Mouse (Mus musculus): Measurements from ENCODE around the gene Dnajc12. TPM values are rescaled to one million over a fixed set of nuclear protein-coding genes. Genes with fewer than 3 reads are reported as not detected.
"Not testable (repeated sequence)": the region's sequence is repeated elsewhere in the genome, so short reads cannot be mapped to it uniquely, and the experiment has no call there.

Dnajc12 gene
- total RNA-seq, 1 experiment from 2014 or later = 0.95 TPM

DNA sequence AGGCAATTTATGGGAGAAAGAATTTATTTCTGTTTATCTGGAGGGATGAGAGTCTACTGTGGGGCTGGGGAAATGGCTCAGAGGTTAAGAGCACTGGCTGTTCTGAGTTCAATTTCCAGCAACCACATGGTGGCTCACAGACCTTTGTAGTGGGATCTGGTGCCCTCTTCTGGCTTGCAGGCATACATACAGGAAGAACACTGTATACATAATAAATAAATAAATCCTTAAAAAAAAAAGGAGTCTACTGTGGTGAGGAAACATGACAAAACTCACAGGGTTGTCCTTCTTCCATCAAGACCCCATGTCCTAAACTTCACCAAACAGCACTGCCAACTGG is 42.2 kb downstream of the Dnajc12 start:
- no peak for ATAC-seq (replicated peaks; ENCODE audit: insufficient number of reproducible peaks, low FRiP score, low TSS enrichment, poor library complexity, severe bottlenecking)

DNA sequence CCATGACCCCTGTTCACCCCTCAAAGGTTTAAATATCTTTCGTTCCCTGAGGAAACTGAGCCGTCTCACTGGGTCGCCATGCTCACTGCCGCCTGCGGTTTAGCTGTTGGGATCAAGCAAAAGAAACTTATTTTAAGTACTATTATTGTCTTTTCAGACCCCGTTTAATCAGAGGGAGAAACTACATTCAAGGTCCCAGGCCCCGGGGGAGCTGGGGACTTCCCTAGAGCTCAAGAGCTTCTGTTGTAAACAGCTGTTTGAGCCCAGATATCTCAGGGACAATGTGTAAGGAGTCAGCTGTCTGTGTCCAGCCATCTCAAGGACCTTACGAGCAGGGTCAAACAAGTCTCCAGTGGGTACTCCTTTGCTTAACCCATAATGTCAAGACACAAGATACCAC is 44.9 kb downstream of the Dnajc12 start:
- ATAC-seq (replicated peaks; ENCODE audit: insufficient number of reproducible peaks, low FRiP score, low TSS enrichment, poor library complexity, severe bottlenecking) = no peak

GRCm38 (mm10) chr10:63428243-63429022 is 46.2 kb downstream of the Dnajc12 start:
- no peak for ATAC-seq (replicated peaks; ENCODE audit: insufficient number of reproducible peaks, low FRiP score, low TSS enrichment, poor library complexity, severe bottlenecking)

GRCm38 (mm10) chr10:63429023-63429340 is 46.7 kb downstream of the Dnajc12 start:
- ATAC-seq (replicated peaks; ENCODE audit: insufficient number of reproducible peaks, low FRiP score, low TSS enrichment, poor library complexity, severe bottlenecking) = no peak

DNA sequence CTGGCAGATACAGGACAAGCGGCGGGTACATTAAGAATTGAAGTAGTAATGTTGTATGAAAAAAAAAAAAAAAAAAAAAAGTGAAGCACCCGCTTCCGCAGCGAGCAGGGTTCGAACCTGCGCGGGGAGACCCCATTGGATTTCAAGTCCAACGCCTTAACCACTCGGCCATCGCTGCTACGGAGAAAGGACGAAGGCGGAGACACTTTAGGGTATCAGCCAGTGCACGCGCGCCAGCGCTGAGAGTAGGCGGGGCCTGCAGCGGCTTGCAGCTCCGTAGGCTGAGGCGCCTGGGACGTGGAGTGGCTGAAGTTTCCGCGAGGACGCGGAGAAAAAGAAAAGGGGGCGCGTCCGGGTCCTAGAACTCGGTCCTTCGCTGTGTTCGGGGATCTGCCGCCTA is 47.1 kb downstream of the Dnajc12 start:
- peak; percentile 87 for ATAC-seq (replicated peaks; ENCODE audit: insufficient number of reproducible peaks, low FRiP score, low TSS enrichment, poor library complexity, severe bottlenecking)

GRCm38 (mm10) chr10:63429785-63430305 is 47.6 kb downstream of the Dnajc12 start, which contains the start of gene Ctnna3:
Ctnna3 (plus strand) TSS chr10:63430098.
- ATAC-seq (replicated peaks; ENCODE audit: insufficient number of reproducible peaks, low FRiP score, low TSS enrichment, poor library complexity, severe bottlenecking) = peak; percentile 79

GRCm38 (mm10) chr10:63431221-63431736 is 49.0 kb downstream of the Dnajc12 start:
- ATAC-seq (replicated peaks; ENCODE audit: insufficient number of reproducible peaks, low FRiP score, low TSS enrichment, poor library complexity, severe bottlenecking) = no peak

GRCm38 (mm10) chr10:63432099-63432498 is 49.9 kb downstream of the Dnajc12 start:
- no peak for ATAC-seq (replicated peaks; ENCODE audit: insufficient number of reproducible peaks, low FRiP score, low TSS enrichment, poor library complexity, severe bottlenecking)

DNA sequence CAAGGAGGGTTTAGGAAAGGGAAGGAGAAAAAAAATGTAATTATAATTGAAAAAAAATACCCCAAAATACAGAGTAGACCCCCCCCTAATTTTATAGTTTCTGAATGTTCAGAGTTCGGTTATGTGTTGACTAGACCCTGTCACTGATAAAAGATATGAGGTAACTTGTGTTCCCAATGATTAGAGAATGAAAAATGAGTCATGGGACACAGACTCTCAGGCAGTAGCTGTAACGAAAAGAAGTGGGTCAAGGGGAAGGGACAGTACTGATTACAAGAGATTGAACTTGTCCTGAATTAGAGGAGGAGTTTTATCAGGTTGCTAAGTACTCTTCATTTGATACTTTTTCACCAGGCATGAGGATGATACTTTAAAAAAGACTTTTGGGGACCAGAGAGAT is 50.6 kb downstream of the Dnajc12 start:
- no peak for ATAC-seq (replicated peaks; ENCODE audit: insufficient number of reproducible peaks, low FRiP score, low TSS enrichment, poor library complexity, severe bottlenecking)

- ATAC-seq (replicated peaks; ENCODE audit: insufficient number of reproducible peaks, low FRiP score, low TSS enrichment, poor library complexity, severe bottlenecking) = no peak
Observed at GRCm38 (mm10) chr10:63438736-63439262, 56.6 kb downstream of the Dnajc12 start.

DNA sequence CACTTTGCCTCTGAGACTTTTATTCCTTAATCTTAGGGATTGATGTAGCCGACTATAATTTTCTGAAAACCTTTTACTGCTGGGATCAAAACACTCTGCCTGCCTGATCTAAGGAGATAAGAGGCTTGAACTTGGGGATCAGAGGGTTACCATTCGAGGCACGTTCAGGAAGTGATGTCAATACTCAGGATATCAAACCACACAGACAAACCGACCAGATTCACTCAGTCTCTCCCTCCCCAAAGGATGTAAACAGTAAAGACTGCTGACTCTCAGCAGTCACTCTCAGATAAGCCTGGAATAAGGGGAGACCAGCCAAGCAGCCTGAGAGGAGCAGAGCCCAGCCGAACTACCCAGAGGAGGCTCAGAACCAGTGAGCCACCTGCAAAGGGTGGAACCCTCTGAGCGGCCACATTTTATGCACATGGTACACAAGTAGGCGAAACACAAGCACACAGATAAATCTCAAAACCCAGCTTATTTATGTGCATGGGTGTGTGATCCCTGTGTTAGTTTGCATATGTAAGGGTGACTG is 57.5 kb downstream of the Dnajc12 start:
- no peak for ATAC-seq (replicated peaks; ENCODE audit: insufficient number of reproducible peaks, low FRiP score, low TSS enrichment, poor library complexity, severe bottlenecking)

DNA sequence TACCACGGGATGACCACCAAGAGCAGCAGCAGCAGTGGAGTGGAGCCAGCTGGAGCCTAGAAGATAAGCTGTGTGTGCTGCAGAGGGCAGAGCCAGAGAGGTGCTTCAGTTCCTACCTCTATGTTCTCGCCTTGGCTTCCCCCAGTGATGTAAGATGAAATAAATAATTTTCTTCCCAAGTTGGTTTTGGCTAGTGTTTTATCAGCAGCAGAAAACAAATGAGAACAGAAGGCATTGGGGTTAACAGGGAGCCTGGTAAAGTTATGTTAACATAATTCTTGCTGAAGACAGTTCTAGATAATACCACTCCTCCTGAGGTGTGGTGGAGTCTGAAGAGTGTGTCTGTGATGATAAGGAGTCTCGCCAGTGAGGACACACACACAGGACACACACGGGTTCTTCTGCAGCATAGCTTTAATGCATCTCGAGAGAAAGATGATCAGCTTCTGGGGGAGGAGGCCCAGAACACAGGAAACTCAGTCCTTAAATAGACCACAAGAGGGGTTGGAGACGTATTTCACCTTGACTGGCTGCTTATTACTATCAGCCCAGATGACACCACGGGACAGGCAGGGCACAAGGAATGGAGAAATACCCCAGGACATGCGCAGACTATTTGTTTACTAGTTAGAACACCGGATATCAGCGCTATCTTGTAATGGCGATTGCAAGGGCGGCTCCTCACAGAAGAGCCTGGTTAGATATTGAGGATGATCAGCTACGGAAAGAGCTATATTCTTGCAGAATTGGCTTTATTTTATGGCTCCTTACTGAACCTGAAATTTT is 62.6 kb downstream of the Dnajc12 start:
- not testable (repeated sequence) for ATAC-seq (replicated peaks; ENCODE audit: insufficient number of reproducible peaks, low FRiP score, low TSS enrichment, poor library complexity, severe bottlenecking)

DNA sequence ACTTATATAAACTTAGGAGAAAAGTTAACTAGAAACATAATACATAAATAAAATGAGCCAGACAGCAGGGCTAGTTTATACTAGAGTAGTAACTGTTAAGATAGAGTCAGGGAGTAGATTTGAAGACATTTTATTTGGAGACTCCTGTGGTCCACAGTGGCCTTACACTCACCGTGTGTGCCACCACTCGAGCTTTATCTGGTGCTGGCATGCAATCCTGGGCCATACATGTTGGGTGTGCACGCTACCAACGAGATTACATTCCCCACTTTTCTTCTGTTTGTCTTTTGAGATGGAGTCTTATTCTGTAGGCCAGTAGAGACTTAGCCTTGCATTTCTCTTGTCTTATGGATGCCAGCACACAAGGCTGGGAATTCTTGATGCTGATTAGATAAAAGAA is 71.7 kb downstream of the Dnajc12 start:
- no peak for ATAC-seq (replicated peaks; ENCODE audit: insufficient number of reproducible peaks, low FRiP score, low TSS enrichment, poor library complexity, severe bottlenecking)

DNA sequence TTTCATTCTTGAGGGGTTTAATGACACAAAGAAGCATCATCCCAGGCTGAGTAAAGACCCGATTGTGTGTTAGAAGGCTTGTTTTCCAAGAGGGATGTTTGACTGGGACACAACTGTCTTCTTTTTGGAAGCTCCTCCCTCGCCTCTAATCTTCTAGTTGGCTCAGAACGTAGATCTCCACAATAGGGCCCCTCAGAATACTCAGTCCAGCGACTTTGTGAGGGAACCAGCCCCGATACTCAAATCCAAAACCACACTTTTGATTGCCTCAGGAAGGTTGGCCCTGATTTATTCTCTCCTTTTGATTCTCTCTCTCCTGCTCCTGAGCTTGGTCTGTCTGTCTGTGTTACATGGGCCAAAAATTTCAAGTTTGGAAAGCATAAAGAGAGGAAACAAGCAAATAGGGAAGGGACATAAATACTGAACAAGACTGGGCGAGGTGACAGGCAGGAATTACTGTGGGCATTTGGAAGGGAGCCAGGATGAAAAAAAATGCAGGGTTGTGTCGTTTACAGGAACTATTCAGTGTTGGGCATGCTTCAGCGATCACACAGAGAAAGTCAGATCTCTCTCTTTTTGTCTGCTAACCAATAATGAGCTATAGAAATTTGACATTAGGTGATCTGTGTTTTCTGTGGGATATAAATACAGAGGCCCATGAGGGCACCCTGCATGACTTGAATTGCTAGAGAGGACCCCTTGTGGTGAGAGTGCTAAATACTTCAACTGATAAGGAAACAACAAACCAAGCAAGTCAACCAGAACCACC is 73.1 kb downstream of the Dnajc12 start:
- ATAC-seq (replicated peaks; ENCODE audit: insufficient number of reproducible peaks, low FRiP score, low TSS enrichment, poor library complexity, severe bottlenecking) = no peak

DNA sequence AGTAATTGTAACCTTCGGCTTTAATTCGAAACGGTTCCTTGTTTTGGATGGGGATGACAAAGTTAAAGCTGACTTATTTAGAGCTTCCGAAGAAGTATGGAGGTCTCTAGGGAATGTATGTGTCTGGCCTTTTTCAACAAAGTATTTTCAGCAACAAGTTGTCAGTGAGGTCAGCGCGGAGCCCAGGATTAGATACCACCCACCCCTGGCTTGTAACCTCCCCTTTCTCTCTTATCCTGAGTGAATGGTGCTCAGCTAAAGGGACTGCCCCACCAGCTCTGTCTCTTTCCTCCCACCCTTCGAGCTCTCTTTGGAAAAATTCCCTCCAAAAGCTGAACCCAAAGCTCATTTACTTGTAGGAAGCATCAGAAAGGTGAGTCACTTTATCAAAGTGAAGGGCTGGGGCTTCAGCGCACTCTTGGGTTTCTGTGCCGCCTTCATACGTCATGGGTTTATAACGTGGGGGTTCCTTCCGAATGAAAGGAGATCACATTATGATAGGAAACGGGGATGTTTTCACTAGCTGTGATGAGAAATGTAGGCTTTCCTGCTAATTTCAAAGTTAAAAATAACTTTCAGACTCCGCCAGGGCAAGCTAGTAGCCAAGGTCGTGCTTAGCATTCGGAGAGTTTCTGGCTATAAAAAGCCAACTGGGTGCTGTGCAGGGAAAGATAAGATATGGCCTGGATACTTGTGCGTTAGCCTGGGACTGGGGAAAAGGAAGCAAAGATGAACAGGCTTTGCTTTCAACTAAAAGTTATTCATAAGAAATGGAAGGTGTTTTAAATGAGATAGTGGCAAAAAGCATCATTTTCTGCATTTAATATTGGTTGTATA is 75.3 kb downstream of the Dnajc12 start:
- no peak for ATAC-seq (replicated peaks; ENCODE audit: insufficient number of reproducible peaks, low FRiP score, low TSS enrichment, poor library complexity, severe bottlenecking)
